Mouse (Mus musculus) intestine, embryonic 14.5 days (tissue): Measurements from ENCODE around the gene Ror1. TPM values are rescaled to one million over a fixed set of nuclear protein-coding genes. Genes with fewer than 3 reads are reported as not detected.

ENCODE experiments used
- ATAC-seq: fragments of 200-750 bp; cut with Nextera tagmentation; replicated peaks from 2 replicates; pipeline ENCODE4 v1.8.0; 2017; ENCODE audit warnings: low read depth, moderate number of reproducible peaks, moderate TSS enrichment, moderate library complexity; ENCODE audit not compliant: low FRiP score, low TSS enrichment
- DNase-seq: peaks from one replicate; pipeline ENCODE4 v3.0.0-alpha.2; 2018; ENCODE audit warnings: low spot score
- H3K27ac ChIP-seq: fragments of 300-500 bp; sonication (generic); 2 replicates; pipeline ENCODE4 v1.5.1; 2014; ENCODE audit warnings: low read depth, mild to moderate bottlenecking, control low read depth
- H3K27me3 ChIP-seq: fragments of 300-500 bp; sonication (generic); replicated peaks from 2 replicates; pipeline ENCODE4 v1.6.1; 2014; ENCODE audit warnings: low read length, control low read depth; ENCODE audit not compliant: control insufficient read depth, insufficient read depth
- H3K36me3 ChIP-seq: fragments of 300-500 bp; sonication (generic); 2 replicates; pipeline ENCODE4 v1.6.1; 2014; ENCODE audit warnings: low read length, control low read depth; ENCODE audit not compliant: control insufficient read depth, insufficient read depth
- H3K4me1 ChIP-seq: fragments of 300-500 bp; sonication (generic); replicated peaks from 2 replicates; pipeline ENCODE4 v1.6.1; 2014; ENCODE audit warnings: low read length, control low read depth, mixed read lengths; ENCODE audit not compliant: control insufficient read depth, insufficient read depth
- H3K4me2 ChIP-seq: fragments of 300-500 bp; sonication (generic); 2 replicates; pipeline ENCODE4 v1.6.1; 2014; ENCODE audit warnings: low read length
- H3K4me3 ChIP-seq: fragments of 300-500 bp; sonication (generic); 2 replicates; pipeline ENCODE4 v1.5.1; 2014; ENCODE audit warnings: low read depth, low read length, control low read depth, mixed read lengths
- H3K9ac ChIP-seq: fragments of 300-500 bp; sonication (generic); 2 replicates; pipeline ENCODE4 v1.6.1; 2014; ENCODE audit warnings: mild to moderate bottlenecking, low read length
- H3K9me3 ChIP-seq: fragments of 300-500 bp; sonication (generic); 2 replicates; pipeline ENCODE4 v1.6.1; 2016; ENCODE audit warnings: low read length, control low read depth; ENCODE audit not compliant: control insufficient read depth
- WGBS: fragments of 180-500 bp; shearing (Covaris S2); extraction: QIAGEN DNeasy Blood & Tissue Kit; methylation state at CpG from one replicate; pipeline ENCODE4 v1.1.7; 2014; 5-methylcytosine and 5-hydroxymethylcytosine counted together
- polyA plus RNA-seq: library from polyadenylated mRNA; unstranded; fragments of >200 nt; fragmentation: Nextera tagmentation; extraction: Ambion mirVana; gene quantifications from 2 replicates; pipeline ENCODE4 v1.2.1, GENCODE M21; 2014

Gene Ror1
- polyA plus RNA-seq, 1 experiment from 2014 or later, result 12.1 TPM

DNA sequence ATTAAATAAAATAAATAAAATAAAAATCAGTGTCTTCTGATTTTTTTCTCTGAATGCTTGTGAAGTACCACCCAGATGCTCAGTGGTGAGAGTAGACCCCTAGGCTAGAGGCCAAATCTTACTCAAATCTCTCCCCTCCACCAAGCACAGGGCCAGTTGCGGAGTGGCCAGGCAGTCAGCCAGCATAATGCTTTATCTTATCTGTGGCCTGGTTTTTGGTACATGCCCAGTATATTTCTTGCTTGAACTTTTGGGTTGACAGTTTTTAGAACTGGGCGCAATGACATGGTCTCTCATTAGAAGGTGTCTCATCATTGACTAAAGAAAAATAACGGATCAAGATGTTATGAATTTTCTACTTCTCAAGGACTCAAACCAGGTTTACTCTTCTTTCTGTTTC, 136.3 kb downstream of the Ror1 start:
- ATAC-seq (no peak), DNase-seq (peak; percentile 7)
- H3K36me3 ChIP-seq, result no peaks in the 10 kb centered on the region
- WGBS, result 95% methylated on average over 3 of the region's 3 CpGs
- peaks cover 8% of the 10 kb centered on the region; the same call in 1 of the 2 replicates for H3K4me1 ChIP-seq
- H3K9me3 ChIP-seq, result no peaks in the 10 kb centered on the region
- H3K27me3 ChIP-seq, result no peaks in the 10 kb centered on the region
- H3K27ac ChIP-seq, result no peak overlapping the region
- H3K4me3 ChIP-seq, result no peak overlapping the region
- no peak overlapping the region for H3K9ac ChIP-seq
- no peak overlapping the region for H3K4me2 ChIP-seq

DNA sequence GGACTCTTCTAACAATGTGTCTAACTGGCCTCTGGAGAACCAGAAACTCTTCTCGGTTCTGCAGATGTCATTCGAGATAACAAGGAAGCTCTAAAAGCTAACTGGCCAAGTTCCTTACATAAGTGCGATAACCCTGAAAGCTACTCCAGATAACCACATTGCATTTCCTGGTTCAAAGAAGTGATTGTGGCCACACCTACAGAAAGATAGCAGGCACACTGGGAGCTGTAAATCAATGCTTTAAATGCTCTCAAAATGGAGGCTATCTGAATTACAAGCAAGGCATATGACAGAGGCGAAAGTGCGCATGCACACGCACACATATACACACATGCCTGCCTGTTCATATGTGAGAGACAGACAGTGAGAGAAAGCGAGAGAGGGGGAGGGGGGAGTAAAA, 136.9 kb downstream of the Ror1 start:
- H3K9me3 ChIP-seq, result no peaks in the 10 kb centered on the region
- H3K4me1 ChIP-seq, result peaks cover 8% of the 10 kb centered on the region; the same call in 1 of the 2 replicates
- peak; percentile 47 for DNase-seq
- no peak overlapping the region for H3K4me2 ChIP-seq
- H3K9ac ChIP-seq, result no peak overlapping the region
- no peaks in the 10 kb centered on the region for H3K27me3 ChIP-seq
- no peak overlapping the region for H3K27ac ChIP-seq
- no peak overlapping the region for H3K4me3 ChIP-seq
- H3K36me3 ChIP-seq, result no peaks in the 10 kb centered on the region
- 77% methylated on average over 7 of the region's 7 CpGs for WGBS
- no peak for ATAC-seq

DNA sequence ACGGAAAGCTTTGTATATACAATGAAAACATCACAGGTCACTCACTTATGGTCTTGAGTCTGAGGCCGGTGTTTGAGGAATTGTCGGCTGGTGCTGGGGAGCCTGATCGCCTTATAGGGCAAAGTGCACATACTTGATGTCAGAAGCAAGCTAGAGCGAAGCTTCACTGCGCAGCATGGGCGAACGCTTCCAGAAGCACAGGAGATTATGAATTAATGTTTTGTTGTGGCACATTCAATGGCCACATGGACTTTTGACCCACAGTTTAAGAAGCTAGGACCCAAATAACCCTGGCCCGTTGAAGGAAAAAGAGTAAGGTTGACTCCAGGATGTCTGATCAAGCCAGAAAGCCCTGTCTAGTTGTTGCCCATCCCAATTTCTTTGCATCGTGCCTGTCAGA, 138.2 kb downstream of the Ror1 start:
- Histone ChIP-seq H3K27ac (no peak overlapping the region), H3K36me3 (no peaks in the 10 kb centered on the region), H3K4me2 (no peak overlapping the region), H3K4me1 (peaks cover 8% of the 10 kb centered on the region; the same call in 1 of the 2 replicates), H3K9ac (no peak overlapping the region), H3K9me3 (no peaks in the 10 kb centered on the region), H3K4me3 (no peak overlapping the region), H3K27me3 (no peaks in the 10 kb centered on the region)
- ATAC-seq, result no peak
- 48% methylated on average over 10 of the region's 10 CpGs for WGBS
- DNase-seq, result peak; percentile 38

DNA sequence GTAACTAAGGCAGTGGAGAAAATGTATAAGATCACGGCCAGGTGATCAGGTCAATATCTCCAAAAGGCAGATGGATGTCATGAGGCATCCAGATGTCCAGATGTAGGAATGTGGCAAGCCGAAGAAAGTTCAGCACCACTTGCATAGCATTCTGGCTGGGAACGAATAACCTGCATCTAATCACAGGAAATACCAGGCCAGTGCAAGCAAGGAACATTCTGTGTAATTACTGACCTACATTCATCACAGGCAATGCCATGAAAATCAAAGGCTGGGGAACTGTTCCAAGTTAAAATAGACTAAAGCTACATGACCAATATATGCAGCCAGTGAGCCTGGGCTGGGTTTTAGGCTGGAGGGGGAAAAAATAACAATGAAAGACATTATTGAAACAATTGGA, 140.7 kb downstream of the Ror1 start:
- H3K4me1 ChIP-seq, result peaks cover 8% of the 10 kb centered on the region; the same call in 1 of the 2 replicates
- H3K9ac ChIP-seq, result no peak overlapping the region
- DNase-seq (peak; percentile 4), ATAC-seq (no peak)
- no peaks in the 10 kb centered on the region for H3K27me3 ChIP-seq
- no peak overlapping the region for H3K4me2 ChIP-seq
- H3K36me3 ChIP-seq, result no peaks in the 10 kb centered on the region
- H3K9me3 ChIP-seq, result no peaks in the 10 kb centered on the region
- H3K4me3 ChIP-seq, result no peak overlapping the region
- H3K27ac ChIP-seq, result no peak overlapping the region
- 53% methylated on average over 3 of the region's 3 CpGs for WGBS

DNA sequence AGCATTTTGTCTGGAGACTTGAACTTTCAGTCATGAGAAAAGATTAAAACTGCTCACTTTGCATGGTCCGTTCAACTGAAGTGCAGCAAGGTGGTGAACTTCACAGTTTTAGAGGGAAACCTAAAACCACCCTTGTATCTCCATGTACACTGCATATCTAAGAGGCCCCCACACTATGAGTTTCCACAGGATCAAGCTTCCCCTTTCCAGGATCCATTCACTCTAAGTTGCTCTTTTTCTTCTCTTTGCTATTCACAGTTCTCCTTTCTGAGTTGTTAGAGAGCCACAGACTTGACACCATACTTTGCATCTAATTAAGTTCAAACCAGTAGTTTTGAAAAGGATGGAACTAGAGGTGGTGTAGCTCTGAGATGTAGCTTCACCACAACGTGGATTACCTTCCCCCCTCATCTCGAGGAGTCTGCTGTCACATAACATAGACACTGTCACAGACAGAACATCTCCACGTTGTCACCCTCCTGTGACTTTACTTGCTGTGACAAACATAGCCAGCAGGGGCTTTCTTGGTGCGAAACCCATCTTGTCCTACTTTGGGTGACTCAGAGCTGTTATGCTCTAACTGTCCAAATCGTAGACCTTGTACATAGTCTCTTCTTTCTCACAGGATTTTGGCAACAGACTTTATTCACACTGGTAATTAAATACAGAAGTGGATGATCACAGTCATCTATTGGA, 146.6 kb downstream of the Ror1 start:
- Histone ChIP-seq H3K36me3 (no peaks in the 10 kb centered on the region), H3K4me1 (no peaks in the 10 kb centered on the region), H3K27me3 (no peaks in the 10 kb centered on the region), H3K4me3 (no peak overlapping the region), H3K4me2 (no peak overlapping the region), H3K27ac (no peak overlapping the region), H3K9ac (no peak overlapping the region), H3K9me3 (no peaks in the 10 kb centered on the region)
- DNase-seq, result peak; percentile 13
- WGBS, result 89% methylated on average over 6 of the region's 6 CpGs
- no peak for ATAC-seq

DNA sequence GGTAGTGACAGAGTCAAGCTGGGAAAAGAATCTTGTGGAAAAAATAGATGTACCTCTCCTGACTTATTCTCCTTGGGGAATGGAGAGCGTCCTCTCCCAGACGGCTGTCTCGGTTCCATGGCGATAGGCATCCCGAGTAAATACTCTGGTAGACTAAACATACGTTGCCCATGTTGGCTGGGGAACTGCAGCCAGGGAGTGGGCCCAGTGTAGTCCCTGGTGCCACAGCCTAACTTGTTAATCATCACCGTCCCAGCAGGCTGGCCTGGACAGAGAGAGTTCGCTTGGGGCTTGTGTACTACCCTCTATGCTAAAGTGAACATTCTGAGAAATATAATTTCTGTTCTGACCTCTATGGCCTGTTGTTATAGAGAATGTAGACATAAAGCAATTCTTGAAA, 148.7 kb downstream of the Ror1 start:
- 50% methylated on average over 8 of the region's 8 CpGs for WGBS
- no peak for ATAC-seq
- no peaks in the 10 kb centered on the region for H3K9me3 ChIP-seq
- no peaks in the 10 kb centered on the region for H3K27me3 ChIP-seq
- H3K4me2 ChIP-seq, result no peak overlapping the region
- H3K27ac ChIP-seq, result no peak overlapping the region
- no peak overlapping the region for H3K9ac ChIP-seq
- no peak overlapping the region for H3K4me3 ChIP-seq
- peak; percentile 37 for DNase-seq
- H3K36me3 ChIP-seq, result no peaks in the 10 kb centered on the region
- no peaks in the 10 kb centered on the region for H3K4me1 ChIP-seq

DNA sequence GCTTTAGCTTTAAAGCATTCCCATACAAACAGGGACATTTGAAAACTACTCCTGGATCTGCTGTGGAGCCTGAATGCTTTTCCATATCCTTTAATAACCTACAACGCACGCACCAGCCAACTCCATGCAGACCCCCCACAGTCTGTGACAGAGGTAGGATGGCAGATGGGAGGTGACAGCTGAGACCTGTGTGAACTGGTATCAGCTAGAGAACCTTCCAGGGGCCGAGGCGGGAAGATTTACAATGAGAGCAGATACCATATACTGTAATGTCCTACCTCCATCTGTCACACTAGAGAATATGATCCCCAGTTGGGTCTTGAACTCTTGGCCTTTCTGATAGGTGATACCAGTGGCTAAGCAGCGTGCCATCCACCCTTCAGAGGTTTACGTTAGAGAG, 149.1 kb downstream of the Ror1 start:
- Histone ChIP-seq H3K4me3 (no peak overlapping the region), H3K27ac (no peak overlapping the region), H3K27me3 (no peaks in the 10 kb centered on the region), H3K4me1 (no peaks in the 10 kb centered on the region), H3K9ac (no peak overlapping the region), H3K4me2 (no peak overlapping the region), H3K9me3 (no peaks in the 10 kb centered on the region), H3K36me3 (no peaks in the 10 kb centered on the region)
- WGBS, result 77% methylated on average over 6 of the region's 6 CpGs
- peak; percentile 38 for DNase-seq
- no peak for ATAC-seq

DNA sequence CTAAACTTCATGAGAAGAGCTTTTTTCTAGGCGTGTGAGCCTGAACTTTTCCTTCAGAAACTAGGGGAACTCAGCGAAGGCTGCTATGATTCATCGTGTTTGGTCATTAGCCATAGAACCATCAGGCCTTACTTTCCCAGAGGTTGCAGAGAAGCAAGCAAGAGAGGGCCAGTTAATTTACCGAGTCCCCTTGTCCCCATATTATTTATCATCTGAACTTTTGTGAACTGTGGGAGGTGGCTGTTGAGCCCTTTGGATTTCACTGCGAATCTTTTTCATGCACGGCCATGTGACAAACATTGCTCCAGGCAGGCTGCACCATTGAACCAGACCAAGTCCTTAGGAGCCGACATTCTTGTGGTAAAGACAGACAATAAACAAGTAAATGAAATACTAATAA, 152.2 kb downstream of the Ror1 start:
- no peak overlapping the region for H3K9ac ChIP-seq
- DNase-seq (peak; percentile 42), ATAC-seq (no peak)
- H3K9me3 ChIP-seq, result no peaks in the 10 kb centered on the region
- WGBS, result 61% methylated on average over 7 of the region's 7 CpGs
- no peak overlapping the region for H3K4me3 ChIP-seq
- H3K4me2 ChIP-seq, result no peak overlapping the region
- H3K36me3 ChIP-seq, result no peaks in the 10 kb centered on the region
- H3K4me1 ChIP-seq, result peaks cover 11% of the 10 kb centered on the region
- H3K27ac ChIP-seq, result no peak overlapping the region
- H3K27me3 ChIP-seq, result no peaks in the 10 kb centered on the region

DNA sequence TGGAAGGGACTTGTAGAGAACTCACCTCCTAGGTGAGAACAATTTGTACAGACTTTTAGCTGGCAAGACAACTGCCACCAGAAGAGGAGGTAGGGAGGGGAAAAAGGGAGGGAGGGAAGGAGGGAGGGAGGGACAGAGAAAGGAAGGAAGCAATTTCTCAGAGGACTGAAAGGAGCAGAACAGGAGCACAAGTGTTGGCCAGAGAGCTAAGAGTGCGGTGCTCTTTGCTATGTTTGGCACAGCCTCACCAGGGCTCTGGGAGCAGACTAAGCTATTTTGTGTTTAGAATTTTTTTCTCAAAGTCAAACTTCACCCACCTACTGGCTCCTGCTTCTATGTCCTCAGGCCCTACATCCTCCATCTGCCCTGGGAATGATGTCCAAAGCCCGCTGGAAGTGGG, 152.7 kb downstream of the Ror1 start:
- Histone ChIP-seq H3K36me3 (no peaks in the 10 kb centered on the region), H3K9ac (no peak overlapping the region), H3K27ac (no peak overlapping the region), H3K4me3 (no peak overlapping the region), H3K27me3 (no peaks in the 10 kb centered on the region), H3K4me2 (no peak overlapping the region), H3K4me1 (peaks cover 11% of the 10 kb centered on the region), H3K9me3 (no peaks in the 10 kb centered on the region)
- ATAC-seq (no peak), DNase-seq (peak; percentile 39)
- WGBS, result 68% methylated on average over 2 of the region's 2 CpGs
